Mouse (Mus musculus) midbrain, postnatal 0 days (tissue): ENCODE measurements around the gene Triobp. TPM values are rescaled to one million over a fixed set of nuclear protein-coding genes. Genes with fewer than 3 reads are reported as not detected.
"Not testable (repeated sequence)": the region's sequence is repeated elsewhere in the genome, so short reads cannot be mapped to it uniquely, and the experiment has no call there.

Experiments
- ATAC-seq: fragments of 200-750 bp; cut with Nextera tagmentation; 2 replicates; pipeline ENCODE4 v1.8.0; 2017; ENCODE audit warnings: moderate number of reproducible peaks, mild to moderate bottlenecking, moderate TSS enrichment, moderate library complexity; ENCODE audit not compliant: low FRiP score
- DNase-seq: peaks from one replicate; pipeline ENCODE4 v3.0.0-alpha.2; 2015; ENCODE audit warnings: low spot score
- H3K27ac ChIP-seq: fragments of 300-500 bp; sonication (generic); 2 replicates; pipeline ENCODE4 v1.5.1; 2014; ENCODE audit warnings: low read depth, mild to moderate bottlenecking, low read length, mixed read lengths
- H3K27me3 ChIP-seq: fragments of 300-500 bp; sonication (generic); 2 replicates; pipeline ENCODE4 v1.6.1; 2014; ENCODE audit warnings: low read length, control low read depth, mixed read lengths; ENCODE audit not compliant: insufficient read depth
- H3K36me3 ChIP-seq: fragments of 300-500 bp; sonication (generic); 2 replicates; pipeline ENCODE4 v1.6.1; 2014; ENCODE audit warnings: low read length, control low read depth, mixed read lengths; ENCODE audit not compliant: insufficient read depth
- H3K4me1 ChIP-seq: fragments of 300-500 bp; sonication (generic); 2 replicates; pipeline ENCODE4 v1.6.1; 2014; ENCODE audit warnings: mild to moderate bottlenecking, control low read depth, antibody characterized with exemption, low read length, mixed read lengths; ENCODE audit not compliant: insufficient read depth
- H3K4me2 ChIP-seq: fragments of 300-500 bp; sonication (generic); 2 replicates; pipeline ENCODE4 v1.6.1; 2014; ENCODE audit warnings: low read depth, mild to moderate bottlenecking, low read length, mixed read lengths; ENCODE audit not compliant: poor library complexity, severe bottlenecking
- H3K4me3 ChIP-seq: fragments of 300-500 bp; sonication (generic); 2 replicates; pipeline ENCODE4 v1.5.1; 2014; ENCODE audit warnings: low read depth, mild to moderate bottlenecking, low read length, moderate library complexity
- H3K9ac ChIP-seq: fragments of 300-500 bp; sonication (generic); replicated peaks from 2 replicates; pipeline ENCODE4 v1.6.1; 2014; ENCODE audit warnings: mild to moderate bottlenecking, low read length, moderate library complexity, mixed read lengths; ENCODE audit not compliant: poor library complexity, severe bottlenecking
- H3K9me3 ChIP-seq: fragments of 300-500 bp; sonication (generic); 2 replicates; pipeline ENCODE4 v1.6.1; 2016; ENCODE audit warnings: low read length, control low read depth
- CTCF ChIP-seq: IDR thresholded peaks from 2 replicates; pipeline ENCODE4 v1.5.1; 2016; ENCODE audit warnings: antibody characterized with exemption, mild to moderate bottlenecking
- WGBS: fragments of 180-500 bp; shearing (Covaris S2); extraction: QIAGEN DNeasy Blood & Tissue Kit; methylation state at CpG from one replicate; pipeline ENCODE4 v1.1.7; 2014; 5-methylcytosine and 5-hydroxymethylcytosine counted together
- polyA plus RNA-seq: library from polyadenylated mRNA; unstranded; fragments of >200 nt; fragmentation: Nextera tagmentation; extraction: Ambion mirVana; gene quantifications from 2 replicates; pipeline ENCODE4 v1.2.1, GENCODE M21; 2015
- total RNA-seq: library from RNA; depleted of rRNA; stranded (reverse); fragments of >200 nt; gene quantifications from 2 replicates; pipeline ENCODE4 v1.2.3, GENCODE M21; 2014

Gene Triobp
- total and polyA plus RNA-seq, 2 experiments from 2014 or later, result 28.4 to 40.0 TPM

GRCm38 (mm10) chr15:79007059-79007458 lies 59.5 kb downstream of the Triobp start:
- Histone ChIP-seq H3K4me2 (no peak overlapping the region), H3K4me1 (no peaks in the 10 kb centered on the region), H3K9me3 (no peaks in the 10 kb centered on the region), H3K9ac (no peak overlapping the region), H3K27ac (no peak overlapping the region), H3K27me3 (no peaks in the 10 kb centered on the region), H3K4me3 (no peak overlapping the region), H3K36me3 (peaks cover 33% of the 10 kb centered on the region)
- DNase-seq, result no peak
- no peak for TF ChIP-seq CTCF
- WGBS, result 85% methylated on average over 5 of the region's 5 CpGs
- no peak for ATAC-seq

- not testable (repeated sequence) for H3K27ac ChIP-seq, H3K4me1 ChIP-seq, H3K4me2 ChIP-seq, H3K9ac ChIP-seq, H3K4me3 ChIP-seq, H3K27me3 ChIP-seq, H3K9me3 ChIP-seq, DNase-seq, ATAC-seq
- TF ChIP-seq CTCF, result peak; percentile 31; the same call in 1 of the 2 replicates
- 89% methylated on average over 6 of the region's 6 CpGs for WGBS
- H3K36me3 ChIP-seq, result peaks cover 30% of the 10 kb centered on the region
Measured at GRCm38 (mm10) chr15:79007836-79008235, 60.3 kb downstream of the Triobp start.

GRCm38 (mm10) chr15:79009734-79010133 lies 62.2 kb downstream of the Triobp start:
- Histone ChIP-seq H3K9me3 (no peaks in the 10 kb centered on the region), H3K4me2 (no peak overlapping the region), H3K4me3 (no peak overlapping the region), H3K9ac (no peak overlapping the region), H3K27me3 (no peaks in the 10 kb centered on the region), H3K4me1 (no peaks in the 10 kb centered on the region), H3K27ac (no peak overlapping the region), H3K36me3 (peaks cover 16% of the 10 kb centered on the region)
- 64% methylated on average over 5 of the region's 5 CpGs for WGBS
- no peak for ATAC-seq
- DNase-seq, result no peak
- TF ChIP-seq CTCF, result no peak

GRCm38 (mm10) chr15:79011550-79011949 lies 64.0 kb downstream of the Triobp start:
- DNase-seq, result no peak
- WGBS, result 63% methylated on average over 10 of the region's 10 CpGs
- no peak overlapping the region for H3K27ac ChIP-seq
- H3K9me3 ChIP-seq, result no peaks in the 10 kb centered on the region
- no peak overlapping the region for H3K9ac ChIP-seq
- no peaks in the 10 kb centered on the region for H3K4me1 ChIP-seq
- ATAC-seq, result no peak
- H3K36me3 ChIP-seq, result 0 out of 2 replicates have a peak, but pooled peaks cover under 1% of the 10 kb centered on the region
- H3K4me3 ChIP-seq, result no peak overlapping the region
- H3K4me2 ChIP-seq, result no peak overlapping the region
- TF ChIP-seq CTCF, result no peak
- no peaks in the 10 kb centered on the region for H3K27me3 ChIP-seq

GRCm38 (mm10) chr15:79013382-79013781 lies 65.9 kb downstream of the Triobp start:
- H3K4me1 ChIP-seq, result no peaks in the 10 kb centered on the region
- WGBS, result 65% methylated on average over 7 of the region's 7 CpGs
- no peak overlapping the region for H3K27ac ChIP-seq
- no peak overlapping the region for H3K4me2 ChIP-seq
- H3K4me3 ChIP-seq, result no peak overlapping the region
- H3K27me3 ChIP-seq, result no peaks in the 10 kb centered on the region
- no peaks in the 10 kb centered on the region for H3K36me3 ChIP-seq
- DNase-seq (peak; percentile 55), ATAC-seq (no peak)
- no peaks in the 10 kb centered on the region for H3K9me3 ChIP-seq
- H3K9ac ChIP-seq, result no peak overlapping the region
- TF ChIP-seq CTCF, result no peak

GRCm38 (mm10) chr15:79018191-79018590 lies 70.7 kb downstream of the Triobp start:
- Histone ChIP-seq H3K27me3 (no peaks in the 10 kb centered on the region), H3K9ac (no peak overlapping the region), H3K36me3 (no peaks in the 10 kb centered on the region), H3K4me3 (no peak overlapping the region), H3K9me3 (no peaks in the 10 kb centered on the region), H3K4me1 (no peaks in the 10 kb centered on the region), H3K27ac (no peak overlapping the region), H3K4me2 (no peak overlapping the region)
- ATAC-seq (no peak), DNase-seq (no peak)
- TF ChIP-seq CTCF, result no peak
- 47% methylated on average over 4 of the region's 4 CpGs for WGBS
